Mouse (Mus musculus): ENCODE results near the gene Capns1. TPM values are rescaled to one million over a fixed set of nuclear protein-coding genes. Genes with fewer than 3 reads are reported as not detected.
A peak's percentile ranks its signal among the peaks of the same experiment; 100 is the strongest.

The Capns1 gene
- polyA plus RNA-seq, 1 experiment from 2014 or later = 94.9 TPM

DNA sequence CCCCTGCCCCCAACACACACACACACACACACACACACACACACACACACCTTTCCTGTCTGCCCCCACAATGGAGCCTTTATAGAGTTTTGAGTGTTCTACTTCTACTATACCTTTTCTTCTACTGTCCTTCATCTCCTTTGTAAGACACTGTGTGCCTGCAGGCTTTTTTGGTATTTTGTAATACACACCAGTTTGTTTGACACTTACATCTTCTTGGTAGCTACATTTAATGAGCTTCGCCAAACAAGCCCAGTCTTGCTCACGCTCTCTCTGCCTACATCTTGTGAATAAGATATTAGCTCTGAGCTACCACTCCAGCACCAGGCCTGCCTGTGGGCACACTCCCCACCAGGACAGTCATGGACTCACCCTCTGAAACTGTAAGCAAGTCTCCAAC, 33.9 kb downstream of the Capns1 start:
- H3K4me2 ChIP-seq (replicated peaks) = no peak overlapping the region
- ATAC-seq (ENCODE audit: low FRiP score, low read depth) = no peak
- H3K36me3 ChIP-seq = peaks cover 79% of the 10 kb centered on the region
- H3K27me3 ChIP-seq = no peaks in the 10 kb centered on the region
- peaks cover 73% of the 10 kb centered on the region for H3K9me3 ChIP-seq
- WGBS = 97% methylated on average over 2 of the region's 2 CpGs
- no peak overlapping the region for H3K27ac ChIP-seq
- no peak overlapping the region for H3K9ac ChIP-seq
- H3K4me1 ChIP-seq = peaks cover 6% of the 10 kb centered on the region; the same call in 1 of the 2 replicates
- H3K4me3 ChIP-seq = no peak overlapping the region

GRCm38 (mm10) chr7:30163113-30163512, 35.5 kb downstream of the Capns1 start:
- no peak overlapping the region for H3K27ac ChIP-seq
- no peak overlapping the region for H3K4me3 ChIP-seq
- 98% methylated on average over 5 of the region's 5 CpGs for WGBS
- no peak overlapping the region for H3K9ac ChIP-seq
- H3K4me1 ChIP-seq = peaks cover 3% of the 10 kb centered on the region; the same call in 1 of the 2 replicates
- H3K9me3 ChIP-seq = peaks cover 89% of the 10 kb centered on the region
- H3K36me3 ChIP-seq = peaks cover 96% of the 10 kb centered on the region
- no peaks in the 10 kb centered on the region for H3K27me3 ChIP-seq
- H3K4me2 ChIP-seq (replicated peaks) = no peak overlapping the region
- ATAC-seq (ENCODE audit: low FRiP score, low read depth) = no peak

DNA sequence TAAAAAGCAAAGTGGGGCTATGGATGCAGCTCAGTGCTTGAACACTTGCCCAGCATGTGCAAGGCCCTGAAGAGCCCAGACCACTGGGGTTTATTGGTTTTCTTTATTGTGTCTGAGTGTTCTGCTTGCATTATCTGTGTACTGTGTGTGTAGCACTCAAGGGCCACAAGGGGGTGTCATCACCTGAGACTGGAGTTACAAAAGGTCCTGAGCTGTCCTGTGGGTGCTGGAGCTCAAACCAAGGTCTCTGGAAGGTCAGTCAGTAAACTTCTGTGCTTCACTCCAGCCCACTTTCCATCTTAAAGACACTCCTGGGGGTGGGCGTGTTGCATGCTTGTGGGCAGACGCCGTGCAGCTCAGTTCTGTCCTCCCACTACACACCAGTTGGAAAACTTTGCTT, 43.1 kb downstream of the Capns1 start:
- no peak overlapping the region for H3K4me3 ChIP-seq

DNA sequence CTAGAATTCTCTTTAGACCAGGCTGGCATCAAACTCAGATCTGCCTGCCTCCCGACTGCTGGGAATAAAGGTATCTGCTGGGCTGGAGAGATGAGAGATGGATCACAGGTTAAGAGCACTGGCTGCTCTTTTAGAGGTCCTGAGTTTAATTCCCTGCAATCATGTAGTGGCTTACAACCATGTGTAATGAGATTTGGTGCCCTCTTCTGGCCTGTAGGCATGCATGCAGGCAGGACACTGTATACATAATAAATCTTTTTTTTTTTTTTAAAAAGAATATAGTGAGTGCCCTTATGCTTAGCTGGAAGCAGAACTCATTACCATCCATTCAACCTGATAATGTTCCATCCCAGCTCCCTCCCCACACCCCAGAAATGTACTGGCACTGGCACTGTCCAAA, 44.6 kb downstream of the Capns1 start:
- Histone ChIP-seq H3K9ac (no peak overlapping the region), H3K4me2 (replicated peaks) (no peak overlapping the region), H3K4me1 (no peaks in the 10 kb centered on the region), H3K9me3 (peaks cover 86% of the 10 kb centered on the region), H3K27me3 (no peaks in the 10 kb centered on the region), H3K36me3 (peaks cover 91% of the 10 kb centered on the region), H3K27ac (no peak overlapping the region), H3K4me3 (no peak overlapping the region)
- ATAC-seq (ENCODE audit: low FRiP score, low read depth) = no peak
- 94% methylated on average over 1 of the region's 1 CpGs for WGBS

More for the DNA sequence above, 43.1 kb downstream of the Capns1 start:
- Histone ChIP-seq H3K9me3 (peaks cover 82% of the 10 kb centered on the region), H3K36me3 (peaks cover 90% of the 10 kb centered on the region), H3K4me1 (no peaks in the 10 kb centered on the region), H3K4me2 (replicated peaks) (no peak overlapping the region), H3K27ac (no peak overlapping the region), H3K27me3 (no peaks in the 10 kb centered on the region), H3K9ac (no peak overlapping the region)
- 96% methylated on average over 3 of the region's 3 CpGs for WGBS
- no peak for ATAC-seq (ENCODE audit: low FRiP score, low read depth)

- peaks cover 3% of the 10 kb centered on the region; the same call in 1 of the 2 replicates for H3K4me1 ChIP-seq
- H3K9ac ChIP-seq = no peak overlapping the region
- H3K27me3 ChIP-seq = no peaks in the 10 kb centered on the region
- H3K27ac ChIP-seq = no peak overlapping the region
- no peak for ATAC-seq (ENCODE audit: low FRiP score, low read depth)
- H3K4me3 ChIP-seq = no peak overlapping the region
- 97% methylated on average over 5 of the region's 5 CpGs for WGBS
- peaks cover 53% of the 10 kb centered on the region for H3K9me3 ChIP-seq
- H3K4me2 ChIP-seq (replicated peaks) = no peak overlapping the region
- peaks cover 64% of the 10 kb centered on the region for H3K36me3 ChIP-seq
These were observed 51.6 kb downstream of the Capns1 start for GRCm38 (mm10) chr7:30147011-30147410.

DNA sequence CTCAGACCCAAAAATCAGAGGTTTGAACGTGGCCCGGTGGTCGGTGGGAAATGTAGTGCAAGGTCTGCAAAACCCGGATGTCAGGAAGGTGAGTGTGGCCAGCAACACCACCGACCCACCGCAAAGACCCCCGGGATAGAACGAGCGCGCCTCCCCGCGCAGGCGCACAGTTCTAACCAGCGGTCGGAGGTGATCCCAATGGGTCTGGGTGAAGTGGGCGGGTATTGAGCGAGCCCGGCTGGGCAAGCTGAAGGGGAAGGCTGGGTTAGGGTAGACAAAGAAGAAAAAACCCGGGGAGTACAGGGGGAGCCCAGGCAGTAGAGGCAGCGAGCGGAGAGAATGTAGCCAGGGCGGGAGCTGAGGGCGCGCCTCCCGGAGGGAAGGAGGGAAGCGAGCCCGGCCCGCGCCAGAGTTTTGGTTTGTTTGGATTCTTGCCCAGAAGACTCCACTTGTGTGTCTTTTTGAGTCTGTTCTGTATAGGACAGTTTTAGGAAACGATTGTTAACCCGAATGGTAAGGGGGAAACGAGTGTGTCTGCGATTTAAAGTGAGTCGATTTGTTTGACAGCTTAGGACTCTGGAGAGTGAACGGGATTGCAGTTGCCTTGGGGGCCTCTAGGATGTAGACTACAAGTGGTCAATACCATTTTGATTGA, 54.9 kb downstream of the Capns1 start:
- Histone ChIP-seq H3K4me3 (peak overlapping the region; percentile 58), H3K9ac (peak overlapping the region; percentile 80), H3K36me3 (peaks cover 59% of the 10 kb centered on the region), H3K9me3 (peaks cover 33% of the 10 kb centered on the region), H3K4me1 (peaks cover 3% of the 10 kb centered on the region; the same call in 1 of the 2 replicates), H3K27ac (peak overlapping the region; percentile 89), H3K27me3 (no peaks in the 10 kb centered on the region), H3K4me2 (replicated peaks) (peak overlapping the region; percentile 64)
- WGBS = 3% methylated on average over 35 of the region's 35 CpGs
- ATAC-seq (ENCODE audit: low FRiP score, low read depth) = peak; percentile 96

- H3K9ac ChIP-seq = peak overlapping the region; percentile 61
- H3K4me2 ChIP-seq (replicated peaks) = peak overlapping the region; percentile 64
- peak; percentile 38; the same call in 1 of the 2 replicates for ATAC-seq (ENCODE audit: low FRiP score, low read depth)
- peaks cover 28% of the 10 kb centered on the region for H3K9me3 ChIP-seq
- H3K27me3 ChIP-seq = no peaks in the 10 kb centered on the region
- WGBS = 15% methylated on average over 8 of the region's 8 CpGs
- H3K4me3 ChIP-seq = peak overlapping the region; percentile 58
- peak overlapping the region; percentile 52; the same call in 1 of the 2 replicates for H3K27ac ChIP-seq
- H3K4me1 ChIP-seq = peaks cover 3% of the 10 kb centered on the region; the same call in 1 of the 2 replicates
- peaks cover 59% of the 10 kb centered on the region for H3K36me3 ChIP-seq
These were observed 55.4 kb downstream of the Capns1 start for GRCm38 (mm10) chr7:30143170-30143554.

Other genes with a start within 250 kb of the Capns1 start
- 14.9 and 17.6 TPM in 2 replicates for gene Zfp74, start 244.7 kb downstream of the Capns1 start, polyA plus RNA-seq (2015; fragmentation: Nextera tagmentation; extraction: Ambion mirVana)
- 27.2 and 27.9 TPM in 2 replicates for gene Zfp568, start 214.9 kb downstream of the Capns1 start, polyA plus RNA-seq (2015; fragmentation: Nextera tagmentation; extraction: Ambion mirVana)
- 6.1 and 6.8 TPM in 2 replicates for gene Zfp14, start 147.4 kb downstream of the Capns1 start, polyA plus RNA-seq (2015; fragmentation: Nextera tagmentation; extraction: Ambion mirVana)
- gene Zfp82, start 125.9 kb downstream of the Capns1 start, polyA plus RNA-seq (2015; fragmentation: Nextera tagmentation; extraction: Ambion mirVana) = 8.8 and 9.7 TPM in 2 replicates
- gene Gm26920, start 108.4 kb downstream of the Capns1 start, polyA plus RNA-seq (2015; fragmentation: Nextera tagmentation; extraction: Ambion mirVana) = 2.3 and 3.3 TPM in 2 replicates
- gene Zfp566, start 108.3 kb downstream of the Capns1 start, polyA plus RNA-seq (2015; fragmentation: Nextera tagmentation; extraction: Ambion mirVana) = 18.8 and 20.6 TPM in 2 replicates
- gene Zfp260, start 104.0 kb downstream of the Capns1 start, polyA plus RNA-seq (2015; fragmentation: Nextera tagmentation; extraction: Ambion mirVana) = 147 and 154 TPM in 2 replicates
- gene Zfp382, start 76.9 kb downstream of the Capns1 start, polyA plus RNA-seq (2015; fragmentation: Nextera tagmentation; extraction: Ambion mirVana) = 13.8 and 14.6 TPM in 2 replicates
- 22.2 and 22.4 TPM in 2 replicates for gene Zfp146, start 29.1 kb downstream of the Capns1 start, polyA plus RNA-seq (2015; fragmentation: Nextera tagmentation; extraction: Ambion mirVana)
- 1.8 and 2.4 TPM in 2 replicates for gene Cox7a1, start 14.7 kb downstream of the Capns1 start, polyA plus RNA-seq (2015; fragmentation: Nextera tagmentation; extraction: Ambion mirVana)
- 171 and 184 TPM in 2 replicates for gene Polr2i, start 33.1 kb upstream of the Capns1 start, polyA plus RNA-seq (2015; fragmentation: Nextera tagmentation; extraction: Ambion mirVana)
- gene Tbcb, start 33.5 kb upstream of the Capns1 start, polyA plus RNA-seq (2015; fragmentation: Nextera tagmentation; extraction: Ambion mirVana) = 219 and 220 TPM in 2 replicates
- 0.28 TPM in 1 of 2 replicates, not detected in the other for gene Ovol3, start 36.9 kb upstream of the Capns1 start, polyA plus RNA-seq (2015; fragmentation: Nextera tagmentation; extraction: Ambion mirVana)
- 0.28 and 0.48 TPM in 2 replicates for gene Thap8, start 81.3 kb upstream of the Capns1 start, polyA plus RNA-seq (2015; fragmentation: Nextera tagmentation; extraction: Ambion mirVana)
- 8.5 and 9.2 TPM in 2 replicates for gene Wdr62, start 81.6 kb upstream of the Capns1 start, polyA plus RNA-seq (2015; fragmentation: Nextera tagmentation; extraction: Ambion mirVana)
- gene Clip3, start 92.9 kb upstream of the Capns1 start, polyA plus RNA-seq (2015; fragmentation: Nextera tagmentation; extraction: Ambion mirVana) = 51.2 and 51.5 TPM in 2 replicates
- gene Alkbh6, start 109.9 kb upstream of the Capns1 start, polyA plus RNA-seq (2015; fragmentation: Nextera tagmentation; extraction: Ambion mirVana) = 94.2 and 99.2 TPM in 2 replicates
- gene Syne4, start 116.0 kb upstream of the Capns1 start, polyA plus RNA-seq (2015; fragmentation: Nextera tagmentation; extraction: Ambion mirVana) = 89.9 and 90.4 TPM in 2 replicates
- gene E130208F15Rik, start 122.9 kb upstream of the Capns1 start, polyA plus RNA-seq (2015; fragmentation: Nextera tagmentation; extraction: Ambion mirVana) = 0.95 and 1.2 TPM in 2 replicates
- gene Sdhaf1, start 125.1 kb upstream of the Capns1 start, polyA plus RNA-seq (2015; fragmentation: Nextera tagmentation; extraction: Ambion mirVana) = 20.0 and 22.4 TPM in 2 replicates
- gene Lrfn3, start 164.0 kb upstream of the Capns1 start, polyA plus RNA-seq (2015; fragmentation: Nextera tagmentation; extraction: Ambion mirVana) = 6.8 and 7.5 TPM in 2 replicates
- gene Tyrobp, start 214.9 kb upstream of the Capns1 start, polyA plus RNA-seq (2015; fragmentation: Nextera tagmentation; extraction: Ambion mirVana) = 29.7 and 32.7 TPM in 2 replicates
- gene Hcst, start 221.0 kb upstream of the Capns1 start, polyA plus RNA-seq (2015; fragmentation: Nextera tagmentation; extraction: Ambion mirVana) = 0.64 and 0.68 TPM in 2 replicates
- gene Nfkbid, start 222.9 kb upstream of the Capns1 start, polyA plus RNA-seq (2015; fragmentation: Nextera tagmentation; extraction: Ambion mirVana) = 1.3 and 2.0 TPM in 2 replicates
- 38.4 and 44.2 TPM in 2 replicates for gene Aplp1, start 246.7 kb upstream of the Capns1 start, polyA plus RNA-seq (2015; fragmentation: Nextera tagmentation; extraction: Ambion mirVana)